Mouse (Mus musculus): Measurements from ENCODE around the gene Ssrp1. TPM values are rescaled to one million over a fixed set of nuclear protein-coding genes. Genes with fewer than 3 reads are reported as not detected.

Ssrp1 gene
- polyA plus RNA-seq, 1 experiment from 2014 or later: 411 TPM

DNA sequence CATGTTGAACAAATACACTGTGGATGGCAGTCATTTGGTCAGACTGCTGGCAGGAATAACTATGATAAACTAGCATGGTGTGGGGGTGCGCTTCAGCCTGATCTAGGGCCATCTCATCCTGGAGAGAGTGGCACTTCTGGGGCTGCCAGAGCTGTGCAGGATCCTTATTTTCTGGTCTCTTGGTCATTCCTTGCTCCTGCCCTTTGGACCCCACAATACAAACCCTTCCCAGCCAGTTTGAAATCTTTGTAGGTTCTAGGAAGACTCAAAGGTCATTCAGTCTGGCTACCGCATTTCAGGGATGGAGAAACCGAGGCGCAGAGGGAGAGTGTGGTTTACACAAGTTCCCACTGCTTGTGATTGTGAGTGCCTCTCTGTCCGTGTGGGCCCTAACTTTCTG is 29.9 kb downstream of the Ssrp1 start:
- Histone ChIP-seq H3K9me3 (replicated peaks) (no peaks in the 10 kb centered on the region), H3K4me1 (no peaks in the 10 kb centered on the region), H3K4me3 (no peak overlapping the region), H3K36me3 (peaks cover 66% of the 10 kb centered on the region), H3K27me3 (ENCODE audit: low read depth, poor library complexity, severe bottlenecking) (no peaks in the 10 kb centered on the region), H3K27ac (replicated peaks) (no peak overlapping the region)
- 91% methylated on average over 5 of the region's 5 CpGs for WGBS
- DNase-seq (ENCODE audit: low spot score): no peak

DNA sequence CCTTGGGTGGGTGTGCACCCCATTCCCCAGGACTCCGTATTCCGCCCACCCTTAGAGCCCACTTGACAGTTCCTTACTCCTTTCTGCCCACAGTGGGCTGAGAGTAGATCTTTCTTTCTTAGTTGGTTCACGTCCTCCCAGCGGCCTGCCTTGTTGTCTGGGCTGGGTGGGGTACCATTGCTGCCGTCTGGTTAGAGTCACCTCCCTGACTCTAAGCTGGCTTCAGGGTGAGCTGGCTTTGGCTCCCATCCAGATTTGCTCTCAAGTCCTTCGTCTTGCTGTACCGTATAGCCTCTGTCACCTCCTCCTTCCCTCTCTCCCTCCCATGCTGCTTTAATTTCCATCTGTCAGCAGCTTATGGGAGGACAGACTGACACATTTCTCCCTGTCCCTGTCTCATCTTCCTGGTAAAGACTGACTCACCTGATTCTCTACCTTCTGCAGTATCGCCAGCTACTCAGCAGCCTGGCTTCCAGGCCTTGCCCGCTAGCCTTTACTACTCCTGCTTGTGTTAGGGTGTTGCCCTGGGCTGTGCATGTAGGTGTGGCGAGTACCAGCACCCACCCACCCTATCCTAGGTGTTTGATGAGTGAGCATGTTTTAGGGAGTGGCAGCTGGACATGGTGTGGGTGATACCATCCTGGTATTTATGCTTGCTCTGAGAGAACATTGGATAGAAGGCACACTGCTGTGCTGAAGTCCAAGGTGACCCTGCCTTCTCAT is 31.0 kb downstream of the Ssrp1 start:
- H3K27me3 ChIP-seq (ENCODE audit: low read depth, poor library complexity, severe bottlenecking): no peaks in the 10 kb centered on the region
- WGBS: 88% methylated on average over 10 of the region's 10 CpGs
- no peaks in the 10 kb centered on the region for H3K9me3 ChIP-seq (replicated peaks)
- DNase-seq (ENCODE audit: low spot score): no peak
- peaks cover 66% of the 10 kb centered on the region for H3K36me3 ChIP-seq
- no peak overlapping the region for H3K4me3 ChIP-seq
- no peak overlapping the region for H3K27ac ChIP-seq (replicated peaks)
- H3K4me1 ChIP-seq: no peaks in the 10 kb centered on the region

DNA sequence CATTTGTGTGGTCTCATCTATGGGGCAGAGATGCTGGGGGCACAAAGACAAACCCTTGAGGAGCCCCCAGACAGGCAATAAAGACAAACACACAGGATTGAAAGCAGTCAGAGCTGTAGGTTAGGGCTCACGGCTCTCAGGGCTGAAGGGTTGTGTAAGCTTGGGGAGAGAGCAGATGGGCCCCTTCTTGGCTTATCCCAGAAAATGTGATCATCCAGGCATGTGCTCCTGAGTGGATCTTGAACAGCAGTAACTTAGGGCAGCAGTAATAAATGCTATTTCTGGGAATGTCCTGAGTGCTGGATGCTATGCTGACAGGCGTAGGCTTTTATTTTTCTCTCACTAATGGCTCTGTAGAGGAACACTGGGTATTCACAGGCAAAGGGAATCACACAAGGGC is 31.6 kb downstream of the Ssrp1 start:
- Histone ChIP-seq H3K4me3 (no peak overlapping the region), H3K4me1 (no peaks in the 10 kb centered on the region), H3K27ac (replicated peaks) (no peak overlapping the region), H3K27me3 (ENCODE audit: low read depth, poor library complexity, severe bottlenecking) (no peaks in the 10 kb centered on the region), H3K9me3 (replicated peaks) (no peaks in the 10 kb centered on the region), H3K36me3 (peaks cover 66% of the 10 kb centered on the region)
- DNase-seq (ENCODE audit: low spot score): no peak
- 93% methylated on average over 2 of the region's 2 CpGs for WGBS

GRCm38 (mm10) chr2:85070086-85070485 is 33.1 kb downstream of the Ssrp1 start:
- H3K4me3 ChIP-seq: no peak overlapping the region
- DNase-seq (ENCODE audit: low spot score): no peak
- no peak overlapping the region for H3K27ac ChIP-seq (replicated peaks)
- no peaks in the 10 kb centered on the region for H3K27me3 ChIP-seq (ENCODE audit: low read depth, poor library complexity, severe bottlenecking)
- H3K4me1 ChIP-seq: no peaks in the 10 kb centered on the region
- peaks cover 64% of the 10 kb centered on the region for H3K36me3 ChIP-seq
- WGBS: 76% methylated on average over 15 of the region's 15 CpGs
- H3K9me3 ChIP-seq (replicated peaks): no peaks in the 10 kb centered on the region

GRCm38 (mm10) chr2:85071921-85072320 is 34.9 kb downstream of the Ssrp1 start:
- no peaks in the 10 kb centered on the region for H3K27me3 ChIP-seq (ENCODE audit: low read depth, poor library complexity, severe bottlenecking)
- no peaks in the 10 kb centered on the region for H3K4me1 ChIP-seq
- H3K36me3 ChIP-seq: peaks cover 51% of the 10 kb centered on the region
- WGBS: 89% methylated on average over 5 of the region's 5 CpGs
- H3K27ac ChIP-seq (replicated peaks): no peak overlapping the region
- no peak for DNase-seq (ENCODE audit: low spot score)
- no peak overlapping the region for H3K4me3 ChIP-seq
- H3K9me3 ChIP-seq (replicated peaks): no peaks in the 10 kb centered on the region

- Histone ChIP-seq H3K4me3 (no peak overlapping the region), H3K27ac (replicated peaks) (no peak overlapping the region), H3K4me1 (no peaks in the 10 kb centered on the region), H3K27me3 (ENCODE audit: low read depth, poor library complexity, severe bottlenecking) (no peaks in the 10 kb centered on the region), H3K9me3 (replicated peaks) (no peaks in the 10 kb centered on the region), H3K36me3 (peaks cover 51% of the 10 kb centered on the region)
- no peak for DNase-seq (ENCODE audit: low spot score)
- WGBS: 89% methylated on average over 5 of the region's 5 CpGs
These were observed 36.7 kb downstream of the Ssrp1 start for GRCm38 (mm10) chr2:85073751-85074150.

- Histone ChIP-seq H3K4me3 (no peak overlapping the region), H3K4me1 (peaks cover 9% of the 10 kb centered on the region), H3K9me3 (replicated peaks) (no peaks in the 10 kb centered on the region), H3K36me3 (no peaks in the 10 kb centered on the region), H3K27ac (replicated peaks) (no peak overlapping the region), H3K27me3 (ENCODE audit: low read depth, poor library complexity, severe bottlenecking) (no peaks in the 10 kb centered on the region)
- no peak for DNase-seq (ENCODE audit: low spot score)
- WGBS: 63% methylated on average over 11 of the region's 11 CpGs
These were observed 51.9 kb downstream of the Ssrp1 start for GRCm38 (mm10) chr2:85088716-85089646.

DNA sequence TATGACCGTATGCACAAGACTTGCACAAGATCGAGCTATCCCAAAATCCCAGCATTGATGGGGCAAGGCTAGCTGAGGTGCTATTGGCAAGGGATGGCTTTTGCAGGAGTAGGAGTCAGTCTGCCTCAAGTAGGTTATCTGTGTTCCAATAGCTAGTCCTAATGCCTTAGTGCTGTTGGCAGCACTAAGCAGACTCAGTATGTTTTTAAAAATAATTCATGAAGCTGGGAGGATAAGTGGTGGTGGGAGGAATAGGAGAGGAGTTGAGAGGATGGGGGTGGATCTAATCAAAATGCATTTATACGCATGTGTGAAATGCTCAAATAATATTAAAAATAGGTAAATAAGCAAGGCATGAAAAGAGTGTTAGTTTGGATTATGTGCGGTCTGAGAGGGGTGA is 54.3 kb downstream of the Ssrp1 start:
- Histone ChIP-seq H3K27me3 (ENCODE audit: low read depth, poor library complexity, severe bottlenecking) (no peaks in the 10 kb centered on the region), H3K36me3 (no peaks in the 10 kb centered on the region), H3K4me1 (peaks cover 17% of the 10 kb centered on the region), H3K27ac (replicated peaks) (no peak overlapping the region), H3K4me3 (no peak overlapping the region), H3K9me3 (replicated peaks) (no peaks in the 10 kb centered on the region)
- DNase-seq (ENCODE audit: low spot score): no peak
- 90% methylated on average over 4 of the region's 4 CpGs for WGBS

DNA sequence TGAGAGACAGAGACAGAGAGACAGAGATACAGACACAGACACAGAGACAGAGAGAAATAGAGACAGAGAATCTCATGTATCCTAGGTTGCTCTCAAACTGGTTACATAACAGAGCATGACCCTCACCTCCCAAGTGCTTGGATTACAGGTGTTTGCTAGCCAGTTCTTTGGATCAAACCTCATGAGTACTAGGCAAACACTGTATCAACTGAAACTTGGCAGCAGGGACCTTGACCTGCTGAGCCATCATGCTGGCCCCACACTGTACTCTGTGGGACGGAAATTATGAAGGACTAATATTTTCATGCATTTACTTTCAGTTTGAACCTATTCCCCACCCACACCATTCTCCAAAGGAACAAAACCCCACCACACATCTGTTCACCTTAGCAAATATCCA is 56.3 kb downstream of the Ssrp1 start:
- no peak for DNase-seq (ENCODE audit: low spot score)
- Histone ChIP-seq H3K4me3 (no peak overlapping the region), H3K27me3 (ENCODE audit: low read depth, poor library complexity, severe bottlenecking) (no peaks in the 10 kb centered on the region), H3K4me1 (peaks cover 17% of the 10 kb centered on the region), H3K9me3 (replicated peaks) (no peaks in the 10 kb centered on the region), H3K36me3 (no peaks in the 10 kb centered on the region), H3K27ac (replicated peaks) (no peak overlapping the region)
- WGBS: 85% methylated on average over 1 of the region's 1 CpGs

DNA sequence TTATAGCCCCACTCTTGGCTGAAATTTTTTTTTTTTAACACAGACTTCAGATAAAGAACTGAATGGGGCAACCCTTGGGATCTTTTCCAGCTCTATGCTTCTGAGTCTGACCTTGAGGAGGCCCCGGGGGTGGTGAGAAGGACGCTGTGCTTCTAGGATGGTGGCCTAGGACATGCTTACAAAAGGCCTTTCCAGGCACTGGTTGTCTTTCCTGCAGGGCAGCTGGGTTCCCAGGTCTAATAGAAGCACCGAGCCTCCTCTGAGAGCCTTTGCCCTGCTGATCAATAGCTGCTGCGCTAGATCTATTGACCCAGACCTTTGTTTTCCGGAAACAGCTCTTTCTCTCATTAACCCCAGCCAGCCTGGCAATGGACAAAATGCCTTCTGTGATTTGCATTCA is 58.9 kb downstream of the Ssrp1 start:
- DNase-seq (ENCODE audit: low spot score): peak; percentile 28
- H3K4me1 ChIP-seq: peaks cover 8% of the 10 kb centered on the region; the same call in 1 of the 2 replicates
- H3K36me3 ChIP-seq: no peaks in the 10 kb centered on the region
- no peaks in the 10 kb centered on the region for H3K27me3 ChIP-seq (ENCODE audit: low read depth, poor library complexity, severe bottlenecking)
- no peaks in the 10 kb centered on the region for H3K9me3 ChIP-seq (replicated peaks)
- 48% methylated on average over 5 of the region's 5 CpGs for WGBS
- H3K27ac ChIP-seq (replicated peaks): peak overlapping the region; percentile 63; the same call in 1 of the 2 replicates
- H3K4me3 ChIP-seq: no peak overlapping the region

Other genes with a start within 250 kb of the Ssrp1 start
- 33.0 and 34.5 TPM in 2 replicates for gene Ube2l6, start 238.4 kb upstream of the Ssrp1 start, polyA plus RNA-seq (2016; fragmentation: Nextera tagmentation; extraction: Ambion mirVana)
- gene Smtnl1, start 214.6 kb upstream of the Ssrp1 start, polyA plus RNA-seq (2016; fragmentation: Nextera tagmentation; extraction: Ambion mirVana): 0.20 TPM in 1 of 2 replicates, not detected in the other
- 56.4 and 64.0 TPM in 2 replicates for gene Timm10, start 210.2 kb upstream of the Ssrp1 start, polyA plus RNA-seq (2016; fragmentation: Nextera tagmentation; extraction: Ambion mirVana)
- 22.4 and 26.1 TPM in 2 replicates for gene Slc43a1, start 198.4 kb upstream of the Ssrp1 start, polyA plus RNA-seq (2016; fragmentation: Nextera tagmentation; extraction: Ambion mirVana)
- 1.4 and 1.8 TPM in 2 replicates for gene Rtn4rl2, start 150.5 kb upstream of the Ssrp1 start, polyA plus RNA-seq (2016; fragmentation: Nextera tagmentation; extraction: Ambion mirVana)
- gene Slc43a3, start 100.7 kb upstream of the Ssrp1 start, polyA plus RNA-seq (2016; fragmentation: Nextera tagmentation; extraction: Ambion mirVana): 22.1 and 24.7 TPM in 2 replicates
- 0.32 TPM in 1 of 2 replicates, not detected in the other for gene Prg2, start 56.8 kb upstream of the Ssrp1 start, polyA plus RNA-seq (2016; fragmentation: Nextera tagmentation; extraction: Ambion mirVana)
- not detected in 2 replicates for gene Prg3, start 49.0 kb upstream of the Ssrp1 start, polyA plus RNA-seq (2016; fragmentation: Nextera tagmentation; extraction: Ambion mirVana)
- 4.7 and 6.2 TPM in 2 replicates for gene P2rx3, start 228 bp downstream of the Ssrp1 start, polyA plus RNA-seq (2016; fragmentation: Nextera tagmentation; extraction: Ambion mirVana)
- gene Tnks1bp1, start 10.8 kb downstream of the Ssrp1 start, polyA plus RNA-seq (2016; fragmentation: Nextera tagmentation; extraction: Ambion mirVana): 29.9 and 33.7 TPM in 2 replicates
- gene Aplnr, start 99.0 kb downstream of the Ssrp1 start, polyA plus RNA-seq (2016; fragmentation: Nextera tagmentation; extraction: Ambion mirVana): 35.2 and 35.8 TPM in 2 replicates
- gene Lrrc55, start 160.0 kb downstream of the Ssrp1 start, polyA plus RNA-seq (2016; fragmentation: Nextera tagmentation; extraction: Ambion mirVana): 0.25 and 0.76 TPM in 2 replicates

Measured in midbrain, embryonic 10.5 days (tissue).